Mouse (Mus musculus) lung, postnatal 14 days (tissue): ENCODE data around the gene B4galt5.

ENCODE experiments used
- DNase-seq: peaks from one replicate; pipeline ENCODE4 v3.0.0; 2021

The B4galt5 gene

GRCm38 (mm10) chr2:167356885-167357284 is 7.9 kb upstream of the B4galt5 start:
- DNase-seq, result no peak

GRCm38 (mm10) chr2:167354611-167355165 is 5.7 kb upstream of the B4galt5 start:
- DNase-seq, result no peak

- no peak for DNase-seq
These were observed 5.1 kb upstream of the B4galt5 start for GRCm38 (mm10) chr2:167354046-167354445.

GRCm38 (mm10) chr2:167352496-167352895 is 3.5 kb upstream of the B4galt5 start:
- no peak for DNase-seq

- DNase-seq, result no peak
These were observed 2.5 kb upstream of the B4galt5 start for GRCm38 (mm10) chr2:167351371-167351951.

- no peak for DNase-seq
These were observed 1.2 kb upstream of the B4galt5 start for GRCm38 (mm10) chr2:167350126-167350650.

- DNase-seq, result peak; percentile 95
These were observed 427 bp upstream of the B4galt5 start for GRCm38 (mm10) chr2:167349283-167349936.

GRCm38 (mm10) chr2:167347991-167348375 is 1.0 kb downstream of the B4galt5 start:
- peak; percentile 55 for DNase-seq

- no peak for DNase-seq
These were observed 1.6 kb downstream of the B4galt5 start for GRCm38 (mm10) chr2:167347361-167347760.

- no peak for DNase-seq
These were observed 3.3 kb downstream of the B4galt5 start for GRCm38 (mm10) chr2:167345508-167346164.

- DNase-seq, result no peak
These were observed 4.0 kb downstream of the B4galt5 start for GRCm38 (mm10) chr2:167344871-167345507.

GRCm38 (mm10) chr2:167343369-167344140 is 5.4 kb downstream of the B4galt5 start:
- DNase-seq, result no peak

- no peak for DNase-seq
These were observed 6.1 kb downstream of the B4galt5 start for GRCm38 (mm10) chr2:167342876-167343275.

- no peak for DNase-seq
These were observed 11.4 kb downstream of the B4galt5 start for GRCm38 (mm10) chr2:167337580-167337979.

- no peak for DNase-seq
These were observed 11.8 kb downstream of the B4galt5 start for GRCm38 (mm10) chr2:167337214-167337512.

GRCm38 (mm10) chr2:167336384-167337213 is 12.4 kb downstream of the B4galt5 start:
- no peak for DNase-seq

GRCm38 (mm10) chr2:167335066-167335465 is 13.9 kb downstream of the B4galt5 start:
- DNase-seq, result no peak

- DNase-seq, result no peak
These were observed 14.7 kb downstream of the B4galt5 start for GRCm38 (mm10) chr2:167334312-167334711.

- no peak for DNase-seq
These were observed 15.5 kb downstream of the B4galt5 start for GRCm38 (mm10) chr2:167333450-167333849.

GRCm38 (mm10) chr2:167332336-167332987 is 16.5 kb downstream of the B4galt5 start:
- no peak for DNase-seq

GRCm38 (mm10) chr2:167331432-167331921 is 17.5 kb downstream of the B4galt5 start:
- no peak for DNase-seq
